Mouse (Mus musculus) limb, embryonic 15.5 days (tissue): ENCODE data around the gene Gm49380. TPM values are rescaled to one million over a fixed set of nuclear protein-coding genes. Genes with fewer than 3 reads are reported as not detected.

Experiments used
- ATAC-seq: fragments of 200-750 bp; cut with Nextera tagmentation; 2 replicates; pipeline ENCODE4 v1.8.0; 2017; ENCODE audit warnings: low read depth, moderate TSS enrichment; ENCODE audit not compliant: insufficient number of reproducible peaks, low FRiP score, low TSS enrichment
- H3K27ac ChIP-seq: fragments of 300-500 bp; sonication (generic); 2 replicates; pipeline ENCODE4 v1.5.1; 2015; ENCODE audit warnings: moderate library complexity, mild to moderate bottlenecking, inconsistent platforms
- H3K27me3 ChIP-seq: fragments of 300-500 bp; sonication (generic); 2 replicates; pipeline ENCODE4 v1.6.1; 2015; ENCODE audit warnings: inconsistent platforms
- H3K36me3 ChIP-seq: fragments of 300-500 bp; sonication (generic); 2 replicates; pipeline ENCODE4 v1.6.1; 2015; ENCODE audit warnings: inconsistent platforms
- H3K4me1 ChIP-seq: fragments of 300-500 bp; sonication (generic); 2 replicates; pipeline ENCODE4 v1.6.1; 2015; ENCODE audit warnings: inconsistent platforms
- H3K4me2 ChIP-seq: fragments of 300-500 bp; sonication (generic); 2 replicates; pipeline ENCODE4 v1.6.1; 2015; ENCODE audit warnings: mild to moderate bottlenecking, inconsistent platforms
- H3K4me3 ChIP-seq: fragments of 300-500 bp; sonication (generic); 2 replicates; pipeline ENCODE4 v1.5.1; 2015; ENCODE audit warnings: mild to moderate bottlenecking, inconsistent platforms
- H3K9ac ChIP-seq: fragments of 300-500 bp; sonication (generic); 2 replicates; pipeline ENCODE4 v1.6.1; 2015; ENCODE audit warnings: inconsistent platforms
- H3K9me3 ChIP-seq: fragments of 300-500 bp; sonication (generic); 2 replicates; pipeline ENCODE4 v1.6.1; 2016; ENCODE audit warnings: inconsistent platforms
- WGBS: fragments of 180-500 bp; shearing (Covaris S2); methylation state at CpG from one replicate; pipeline ENCODE4 v1.1.7; 2015; 5-methylcytosine and 5-hydroxymethylcytosine counted together
- polyA plus RNA-seq: library from polyadenylated mRNA; unstranded; fragments of >200 nt; fragmentation: Nextera tagmentation; extraction: Ambion mirVana; gene quantifications from 2 replicates; pipeline ENCODE4 v1.2.1, GENCODE M21; 2015

Gm49380 gene
- polyA plus RNA-seq, 1 experiment from 2014 or later: 0.28 TPM

- WGBS: 29% methylated on average over 8 of the region's 8 CpGs
- no peak overlapping the region for H3K4me3 ChIP-seq
- peak overlapping the region; percentile 5; the same call in 1 of the 2 replicates for H3K4me2 ChIP-seq
- no peak overlapping the region for H3K9ac ChIP-seq
- H3K27ac ChIP-seq: no peak overlapping the region
- no peaks in the 10 kb centered on the region for H3K36me3 ChIP-seq
- peaks cover 46% of the 10 kb centered on the region for H3K4me1 ChIP-seq
- ATAC-seq: no peak
- no peaks in the 10 kb centered on the region for H3K9me3 ChIP-seq
- peaks cover 7% of the 10 kb centered on the region; the same call in 1 of the 2 replicates for H3K27me3 ChIP-seq
These were observed 42.5 kb downstream of the Gm49380 start for GRCm38 (mm10) chr9:44070844-44071231.

GRCm38 (mm10) chr9:44070113-44070843, 43.0 kb downstream of the Gm49380 start:
- peaks cover 7% of the 10 kb centered on the region; the same call in 1 of the 2 replicates for H3K27me3 ChIP-seq
- no peak overlapping the region for H3K4me3 ChIP-seq
- H3K36me3 ChIP-seq: no peaks in the 10 kb centered on the region
- WGBS: 59% methylated on average over 14 of the region's 14 CpGs
- no peaks in the 10 kb centered on the region for H3K9me3 ChIP-seq
- H3K9ac ChIP-seq: no peak overlapping the region
- 0 out of 2 replicates have a peak overlapping the region, but pooled peaks have one; percentile 5 for H3K4me2 ChIP-seq
- H3K27ac ChIP-seq: no peak overlapping the region; the same call in 1 of the 2 replicates
- no peak for ATAC-seq
- H3K4me1 ChIP-seq: peaks cover 46% of the 10 kb centered on the region

GRCm38 (mm10) chr9:44069252-44069651, 44.0 kb downstream of the Gm49380 start:
- Histone ChIP-seq H3K4me3 (no peak overlapping the region), H3K9me3 (no peaks in the 10 kb centered on the region), H3K9ac (no peak overlapping the region), H3K27ac (no peak overlapping the region), H3K27me3 (peaks cover 7% of the 10 kb centered on the region; the same call in 1 of the 2 replicates), H3K4me1 (peaks cover 46% of the 10 kb centered on the region), H3K4me2 (no peak overlapping the region), H3K36me3 (no peaks in the 10 kb centered on the region)
- ATAC-seq: no peak
- WGBS: 24% methylated on average over 7 of the region's 7 CpGs

- Histone ChIP-seq H3K9me3 (no peaks in the 10 kb centered on the region), H3K4me1 (peaks cover 41% of the 10 kb centered on the region), H3K9ac (no peak overlapping the region), H3K27me3 (peaks cover 7% of the 10 kb centered on the region; the same call in 1 of the 2 replicates), H3K4me3 (peak overlapping the region; percentile 57; the same call in 1 of the 2 replicates), H3K27ac (no peak overlapping the region), H3K36me3 (no peaks in the 10 kb centered on the region), H3K4me2 (peak overlapping the region; percentile 94; the same call in 1 of the 2 replicates)
- ATAC-seq: no peak
- WGBS: 67% methylated on average over 6 of the region's 6 CpGs
These were observed 45.4 kb downstream of the Gm49380 start for GRCm38 (mm10) chr9:44067960-44068330.

GRCm38 (mm10) chr9:44067241-44067959, 45.9 kb downstream of the Gm49380 start:
- H3K9ac ChIP-seq: peak overlapping the region; percentile 55
- peaks cover 35% of the 10 kb centered on the region for H3K4me1 ChIP-seq
- peak; percentile 55 for ATAC-seq
- peak overlapping the region; percentile 94 for H3K4me2 ChIP-seq
- H3K27ac ChIP-seq: peak overlapping the region; percentile 11; the same call in 1 of the 2 replicates
- H3K4me3 ChIP-seq: peak overlapping the region; percentile 57
- 6% methylated on average over 15 of the region's 15 CpGs for WGBS
- no peaks in the 10 kb centered on the region for H3K36me3 ChIP-seq
- no peaks in the 10 kb centered on the region for H3K9me3 ChIP-seq
- peaks cover 7% of the 10 kb centered on the region; the same call in 1 of the 2 replicates for H3K27me3 ChIP-seq

- Histone ChIP-seq H3K36me3 (no peaks in the 10 kb centered on the region), H3K4me3 (peak within 1 kb of the TSS; percentile 57), H3K9ac (peak within 1 kb of the TSS; percentile 55), H3K4me2 (peak within 1 kb of the TSS; percentile 94), H3K4me1 (peaks cover 29% of the 10 kb centered on the region), H3K27me3 (peaks cover 7% of the 10 kb centered on the region; the same call in 1 of the 2 replicates), H3K9me3 (no peaks in the 10 kb centered on the region), H3K27ac (peak within 1 kb of the TSS; percentile 11; the same call in 1 of the 2 replicates)
- WGBS: under 1% methylated on average over 38 of the region's 38 CpGs
- ATAC-seq: peak; percentile 92
These were observed 46.5 kb downstream of the Gm49380 start, which contains the start of gene Usp2 for GRCm38 (mm10) chr9:44066785-44067225. Gene Usp2, plus strand, starts transcription at chr9:44067021.

- ATAC-seq: no peak
These were observed 48.1 kb downstream of the Gm49380 start for GRCm38 (mm10) chr9:44065177-44065576.

GRCm38 (mm10) chr9:44058606-44059005, 54.7 kb downstream of the Gm49380 start:
- no peak for ATAC-seq
- Histone ChIP-seq H3K4me1 (no peaks in the 10 kb centered on the region), H3K36me3 (no peaks in the 10 kb centered on the region), H3K4me3 (no peak overlapping the region), H3K9ac (no peak overlapping the region), H3K27me3 (no peaks in the 10 kb centered on the region), H3K9me3 (no peaks in the 10 kb centered on the region), H3K27ac (no peak overlapping the region), H3K4me2 (no peak overlapping the region)
- 78% methylated on average over 6 of the region's 6 CpGs for WGBS

More at GRCm38 (mm10) chr9:44065177-44065576, 48.1 kb downstream of the Gm49380 start:
- Histone ChIP-seq H3K4me2 (no peak overlapping the region), H3K9me3 (no peaks in the 10 kb centered on the region), H3K36me3 (no peaks in the 10 kb centered on the region), H3K9ac (no peak overlapping the region), H3K4me3 (no peak overlapping the region), H3K27ac (no peak overlapping the region), H3K27me3 (peaks cover 1% of the 10 kb centered on the region; the same call in 1 of the 2 replicates), H3K4me1 (peaks cover 16% of the 10 kb centered on the region)
- WGBS: 32% methylated on average over 1 of the region's 1 CpGs

GRCm38 (mm10) chr9:44053936-44054335, 59.4 kb downstream of the Gm49380 start:
- no peak for ATAC-seq
- H3K9me3 ChIP-seq: no peaks in the 10 kb centered on the region
- no peak overlapping the region for H3K4me3 ChIP-seq
- H3K4me1 ChIP-seq: no peaks in the 10 kb centered on the region
- 57% methylated on average over 1 of the region's 1 CpGs for WGBS
- H3K9ac ChIP-seq: no peak overlapping the region
- no peak overlapping the region for H3K27ac ChIP-seq
- no peak overlapping the region for H3K4me2 ChIP-seq
- no peaks in the 10 kb centered on the region for H3K36me3 ChIP-seq
- H3K27me3 ChIP-seq: no peaks in the 10 kb centered on the region

- no peak overlapping the region for H3K27ac ChIP-seq
- H3K9ac ChIP-seq: no peak overlapping the region
- 60% methylated on average over 3 of the region's 3 CpGs for WGBS
- no peaks in the 10 kb centered on the region for H3K9me3 ChIP-seq
- H3K4me1 ChIP-seq: no peaks in the 10 kb centered on the region
- no peak overlapping the region for H3K4me3 ChIP-seq
- no peak overlapping the region for H3K4me2 ChIP-seq
- H3K27me3 ChIP-seq: no peaks in the 10 kb centered on the region
- no peaks in the 10 kb centered on the region for H3K36me3 ChIP-seq
- ATAC-seq: no peak
These were observed 60.4 kb downstream of the Gm49380 start for GRCm38 (mm10) chr9:44052855-44053254.

- Histone ChIP-seq H3K27ac (no peak overlapping the region), H3K36me3 (no peaks in the 10 kb centered on the region), H3K9me3 (no peaks in the 10 kb centered on the region), H3K9ac (no peak overlapping the region), H3K4me1 (peaks cover 6% of the 10 kb centered on the region; the same call in 1 of the 2 replicates), H3K27me3 (peaks cover 17% of the 10 kb centered on the region), H3K4me2 (no peak overlapping the region), H3K4me3 (no peak overlapping the region)
- no peak for ATAC-seq
- whole genome bisulfite sequencing: 78% methylated on average over 8 of the region's 8 CpGs
These were observed 63.7 kb downstream of the Gm49380 start for GRCm38 (mm10) chr9:44049381-44050165.
